Mouse (Mus musculus): Measurements from ENCODE around the gene Slc5a2.

- TF ChIP-seq POLR2A (IDR thresholded peaks at IDR 0.05; ENCODE audit: low read depth, low read length) (no peak), CTCF (IDR thresholded peaks at IDR 0.05; ENCODE audit: extremely low read depth, insufficient read depth, insufficient read length, insufficient replicate concordance) (no peak)
Observed at GRCm38 (mm10) chr7:128242331-128242730, 23.1 kb upstream of the Slc5a2 start.

All from spleen, adult 2 months (tissue).